Mouse (Mus musculus) brain, adult 2 months (tissue): ENCODE measurements at regions not wholly inside any gene's neighbourhood (a gene's known extent, or its start where the extent isn't known, plus 50 kb on each side); places are given as distances from the start of the nearest gene placed in this dataset.

ENCODE experiments used
- DNase-seq: peaks from one replicate; pipeline ENCODE4 v3.0.0; 2011; ENCODE audit warnings: low read depth, low spot score

DNA sequence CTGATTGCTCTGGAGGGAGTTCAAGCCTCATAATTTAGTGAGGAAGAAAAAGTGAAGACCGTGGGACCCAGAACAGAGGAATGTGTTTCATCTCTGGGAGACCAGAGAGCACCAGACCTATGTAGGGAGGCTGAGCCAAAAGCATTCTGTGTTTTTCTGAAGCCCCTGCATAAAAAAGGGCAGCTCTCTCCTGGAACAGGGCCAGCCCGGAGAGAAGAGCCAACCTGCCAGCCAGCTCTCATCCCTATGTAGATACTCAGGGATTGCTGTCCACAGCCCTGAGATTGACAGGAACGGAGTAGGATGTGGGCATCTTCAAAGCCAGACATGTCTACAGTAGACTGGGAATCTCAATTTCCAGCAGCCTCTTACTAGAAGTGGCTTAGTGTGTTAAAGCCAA, 168.0 kb upstream of the Sall1 start:
- no peak for DNase-seq

DNA sequence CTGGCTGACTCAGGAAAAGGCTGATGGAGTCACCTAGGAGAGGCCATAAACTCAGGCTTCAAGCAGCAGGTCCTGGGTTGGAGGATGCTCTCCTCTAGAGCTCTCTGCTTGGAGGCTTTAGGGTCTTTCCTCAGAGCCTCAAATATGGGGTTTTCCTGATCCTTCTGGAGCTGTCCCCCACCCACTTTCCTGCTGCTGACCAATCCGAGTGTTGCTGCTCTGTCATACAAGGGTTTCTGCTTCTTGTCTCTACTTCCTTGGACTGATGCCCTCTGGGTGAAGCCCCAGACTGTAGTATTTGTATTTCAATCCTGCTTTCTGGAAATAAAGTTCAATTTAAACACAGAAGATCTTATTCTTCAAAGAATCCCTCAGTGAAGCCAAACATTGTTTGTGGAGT, 166.7 kb upstream of the Sall1 start:
- DNase-seq, result no peak

DNA sequence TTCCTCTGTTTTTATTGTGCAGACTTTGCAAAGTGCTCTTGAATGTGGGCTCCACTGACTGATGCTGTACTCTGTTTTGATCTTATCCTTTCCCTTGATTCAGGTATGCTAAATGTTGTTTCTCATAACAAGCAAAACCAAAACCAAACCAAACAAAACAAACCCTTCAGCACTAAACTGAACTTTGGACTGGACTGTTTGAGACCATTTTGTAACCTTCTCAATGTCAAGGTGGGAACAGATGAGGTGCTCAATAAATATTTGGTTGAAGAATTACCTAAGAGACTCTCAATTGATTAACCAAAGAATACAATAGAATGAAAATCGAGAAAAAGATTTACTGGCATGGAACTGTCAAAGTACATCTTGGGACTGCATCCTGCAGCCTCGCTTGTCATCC, 163.9 kb upstream of the Sall1 start:
- DNase-seq, result no peak

DNA sequence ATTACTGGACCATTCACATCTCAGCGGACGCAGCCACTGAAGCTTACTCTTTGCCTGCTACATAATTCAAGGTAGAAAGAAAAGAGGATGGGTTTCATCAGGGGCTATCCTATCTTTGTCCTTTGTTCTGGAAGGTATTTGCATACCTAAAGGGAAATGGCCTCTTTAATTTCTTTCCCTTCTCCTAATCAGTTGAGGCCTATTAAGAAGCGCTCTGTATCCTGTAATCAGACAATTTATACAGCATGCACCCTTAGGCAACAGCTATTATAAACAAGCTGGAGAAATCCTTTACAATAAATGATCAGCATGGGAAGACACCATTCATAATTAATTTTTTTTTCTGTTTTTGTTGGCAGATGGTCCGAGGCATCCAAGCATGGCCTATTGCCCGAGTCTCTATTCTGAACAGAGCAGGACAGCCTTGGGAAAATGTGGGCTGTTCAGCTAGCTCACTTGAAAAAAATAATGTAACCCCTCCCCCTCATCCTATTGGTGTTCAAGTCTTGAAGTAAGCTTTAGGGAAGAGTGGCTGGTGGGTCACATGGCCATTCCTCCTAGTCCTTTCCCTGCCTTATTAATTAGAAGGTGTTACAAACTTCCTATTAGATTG, 158.6 kb upstream of the Sall1 start:
- no peak for DNase-seq

DNA sequence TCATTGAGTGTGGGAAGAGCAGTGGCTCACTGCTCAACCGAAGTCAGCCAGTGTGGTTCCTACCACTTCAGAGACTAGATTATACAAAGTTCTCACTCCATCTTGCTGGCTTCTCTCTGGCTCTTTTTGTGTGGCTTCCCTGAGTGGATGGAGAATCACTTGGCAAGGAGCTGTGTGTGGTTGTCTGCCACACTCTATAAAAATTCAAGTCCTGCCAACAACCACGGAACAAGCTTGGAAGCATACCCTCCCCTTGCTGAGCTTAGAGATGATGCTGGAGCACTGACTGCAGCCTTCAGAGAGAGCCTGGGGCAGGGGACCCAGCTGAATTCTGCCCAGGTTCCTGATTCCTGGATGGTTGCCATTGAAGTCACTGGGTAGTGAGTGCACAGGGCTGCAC, 156.3 kb upstream of the Sall1 start:
- peak; percentile 63 for DNase-seq

DNA sequence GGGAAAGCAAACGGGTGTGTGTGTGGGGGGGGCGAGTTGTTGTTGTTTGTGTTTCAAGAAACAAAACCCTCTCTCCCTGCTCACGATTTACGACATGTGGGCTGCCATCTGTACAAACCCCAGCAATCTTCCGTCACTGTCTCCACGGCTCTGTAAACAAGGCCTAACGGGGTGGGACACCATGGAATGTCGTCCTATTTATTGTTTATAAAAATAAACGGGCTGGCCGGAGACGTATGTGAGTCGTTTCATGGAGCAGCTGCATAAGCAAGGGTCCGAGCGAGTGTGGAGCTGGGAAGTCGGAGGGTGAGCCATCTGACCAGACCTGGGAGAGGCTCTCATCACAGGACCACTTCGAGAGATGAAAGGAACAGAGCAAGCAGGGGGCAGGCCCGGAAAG, 141.4 kb upstream of the Sall1 start:
- no peak for DNase-seq

DNA sequence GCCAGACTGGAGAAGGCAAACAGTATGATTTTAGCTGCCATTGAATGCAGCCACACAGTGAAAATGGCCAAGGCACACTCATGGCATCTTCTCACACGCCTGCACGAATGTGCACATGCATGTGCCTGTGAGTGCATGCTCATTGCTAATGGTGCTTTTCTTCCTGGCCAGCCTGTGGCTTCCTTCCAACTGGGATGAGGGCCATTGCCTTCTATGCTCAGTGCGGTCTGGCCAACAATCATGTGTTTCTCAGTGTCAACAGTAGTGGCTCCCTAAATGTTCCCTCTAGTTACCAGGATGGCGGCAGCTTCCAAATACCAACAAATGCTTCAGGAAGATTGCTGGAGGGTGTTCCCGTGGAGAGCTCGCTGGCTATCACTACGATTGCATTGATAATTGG, 131.7 kb upstream of the Sall1 start:
- peak; percentile 14 for DNase-seq

DNA sequence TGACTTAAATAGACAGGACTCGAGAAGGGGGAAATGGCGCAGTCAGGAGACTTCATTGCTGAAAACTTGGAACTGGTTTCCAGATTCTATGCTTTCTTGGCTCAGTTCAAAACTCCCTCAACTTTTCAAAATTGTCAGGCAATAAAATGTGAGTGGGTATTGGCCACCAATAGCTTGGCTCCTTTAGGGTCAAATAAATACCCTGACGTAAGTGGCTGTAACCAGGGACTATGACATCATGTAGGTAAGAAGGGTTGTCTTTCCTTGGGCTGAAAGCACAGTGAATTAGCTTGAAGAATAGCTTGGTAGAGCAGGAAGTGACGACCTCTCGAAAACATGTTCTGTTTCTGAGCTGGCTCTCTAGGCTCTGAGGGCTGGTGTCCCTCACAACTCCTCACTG, 127.6 kb upstream of the Sall1 start:
- DNase-seq, result no peak

DNA sequence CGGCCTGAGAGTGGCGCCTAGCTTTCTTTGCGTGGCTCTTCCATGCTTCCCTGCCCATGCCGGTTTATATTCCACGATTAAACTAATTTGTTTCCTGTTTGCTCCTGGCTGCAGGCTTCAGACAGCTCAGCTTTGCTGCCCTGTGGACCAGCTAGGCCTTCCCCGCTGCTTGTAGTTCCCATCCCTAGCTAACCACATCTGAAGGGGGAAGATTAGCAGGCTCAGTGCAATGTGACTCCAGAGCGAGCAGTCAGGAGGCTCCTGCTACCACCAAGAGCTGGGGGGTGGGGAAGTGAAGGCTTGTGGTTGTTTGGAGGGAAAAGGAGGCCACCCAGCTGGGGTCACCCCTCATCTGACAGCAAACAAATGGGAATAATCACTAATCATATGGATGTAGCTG, 125.5 kb upstream of the Sall1 start:
- no peak for DNase-seq

DNA sequence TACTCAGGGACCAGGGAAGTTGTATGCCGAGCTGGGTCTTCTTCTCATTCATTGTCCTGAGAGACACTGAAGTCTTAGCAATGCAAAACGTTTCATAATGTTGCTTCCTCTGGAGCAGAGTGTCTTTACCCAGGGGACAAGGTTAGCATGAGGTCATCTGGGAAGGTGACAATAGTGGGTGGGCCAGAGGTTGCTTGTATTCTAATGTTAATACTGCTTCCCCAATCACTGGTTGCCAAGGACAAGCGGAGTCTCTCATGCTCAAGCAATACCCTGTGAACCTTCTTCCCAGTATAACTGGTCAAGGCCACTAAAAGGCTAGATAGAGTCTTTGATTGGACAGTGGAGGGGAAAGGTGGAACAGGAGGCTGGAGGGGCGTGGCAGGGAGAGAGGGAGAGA, 123.1 kb upstream of the Sall1 start:
- DNase-seq, result no peak

DNA sequence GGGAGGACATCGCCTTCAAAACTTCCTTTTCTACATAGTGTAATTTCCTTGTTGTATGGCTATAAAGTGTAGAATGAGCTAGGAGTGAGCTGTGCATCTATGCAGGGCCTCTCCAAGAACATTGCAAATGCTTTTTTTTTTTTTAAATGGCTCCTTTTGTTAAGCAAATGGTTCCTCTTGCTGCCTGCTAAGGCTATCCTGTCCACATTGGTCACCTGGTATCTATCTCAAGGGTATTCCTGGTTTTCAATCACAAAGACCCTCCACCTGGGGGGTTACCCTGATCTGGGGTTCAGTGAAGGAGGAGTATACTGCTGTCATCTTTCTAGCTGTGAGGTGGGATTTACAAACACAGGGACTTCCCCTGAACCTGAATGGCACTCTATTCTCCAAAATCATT, 112.9 kb upstream of the Sall1 start:
- no peak for DNase-seq

DNA sequence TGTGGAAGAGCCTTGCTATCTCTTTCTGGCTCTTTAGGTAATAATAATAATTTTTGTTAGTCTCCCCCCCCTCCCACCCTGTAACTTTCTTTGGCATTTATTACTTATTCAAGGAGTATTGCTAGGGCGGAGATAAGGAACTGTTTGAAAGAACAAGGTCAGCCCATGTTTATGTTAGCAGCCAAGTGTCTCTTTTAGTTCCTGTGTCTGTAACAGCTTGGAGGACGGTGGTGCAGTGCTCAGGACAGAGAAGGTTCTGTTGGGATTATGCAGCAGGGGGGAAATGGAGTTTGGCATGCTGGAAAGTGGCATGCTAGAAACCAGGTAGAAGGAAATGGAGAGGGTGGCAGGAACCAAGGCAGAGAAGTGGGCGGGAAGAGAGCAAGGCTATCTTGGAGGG, 109.6 kb upstream of the Sall1 start:
- no peak for DNase-seq

DNA sequence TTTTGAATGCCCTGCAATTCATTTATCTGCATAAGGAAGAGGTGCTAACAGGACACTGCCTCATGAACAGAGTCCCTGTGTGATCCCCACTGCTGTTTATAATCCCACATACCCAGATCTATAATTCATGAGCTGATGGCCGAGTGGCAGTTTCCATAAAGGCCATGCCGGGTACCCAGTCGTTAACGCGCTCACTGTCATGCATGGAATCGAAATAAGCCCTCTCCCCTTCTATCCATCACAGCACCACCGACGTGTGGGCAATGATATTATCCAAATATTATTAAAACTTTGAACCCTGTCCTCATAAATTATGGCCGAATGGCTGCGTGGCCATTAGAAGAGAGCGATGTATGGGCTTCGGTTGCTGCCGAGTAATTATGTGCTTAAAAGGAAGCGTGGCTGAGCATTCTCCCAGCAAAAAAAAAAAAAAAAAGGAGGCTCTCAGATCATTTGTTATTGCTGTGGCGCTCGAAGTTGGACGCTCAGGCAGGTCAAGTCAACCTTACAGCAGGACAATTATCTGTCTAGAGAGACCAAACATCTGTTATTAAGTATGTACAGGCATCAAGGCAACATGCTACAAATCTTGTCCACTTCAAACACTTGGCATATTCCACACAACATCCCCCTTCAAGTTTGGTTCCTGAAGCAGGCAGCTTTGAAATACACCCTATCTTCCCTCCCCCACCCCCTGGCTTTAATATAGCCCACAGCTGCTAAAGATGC, 109.1 kb upstream of the Sall1 start:
- no peak for DNase-seq

DNA sequence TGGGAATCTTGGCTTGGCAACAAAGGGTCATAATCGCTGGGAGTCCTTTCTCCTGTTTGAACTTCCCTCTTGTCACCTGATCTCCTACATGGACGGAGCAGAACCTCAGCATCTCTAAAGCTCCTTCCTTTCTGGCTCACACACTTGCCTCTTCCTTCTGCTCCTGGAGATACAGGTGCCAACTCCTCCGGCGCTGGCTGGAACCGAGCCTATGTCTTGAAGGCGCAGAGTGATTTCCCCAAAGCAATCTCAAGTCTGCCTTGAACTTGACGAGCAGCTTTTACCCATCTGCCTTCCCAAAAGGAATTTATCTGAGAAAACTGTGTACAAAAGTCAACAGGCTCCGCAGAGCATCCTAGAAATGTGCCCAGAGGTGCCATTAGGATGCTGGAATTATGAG, 108.4 kb upstream of the Sall1 start:
- no peak for DNase-seq

DNA sequence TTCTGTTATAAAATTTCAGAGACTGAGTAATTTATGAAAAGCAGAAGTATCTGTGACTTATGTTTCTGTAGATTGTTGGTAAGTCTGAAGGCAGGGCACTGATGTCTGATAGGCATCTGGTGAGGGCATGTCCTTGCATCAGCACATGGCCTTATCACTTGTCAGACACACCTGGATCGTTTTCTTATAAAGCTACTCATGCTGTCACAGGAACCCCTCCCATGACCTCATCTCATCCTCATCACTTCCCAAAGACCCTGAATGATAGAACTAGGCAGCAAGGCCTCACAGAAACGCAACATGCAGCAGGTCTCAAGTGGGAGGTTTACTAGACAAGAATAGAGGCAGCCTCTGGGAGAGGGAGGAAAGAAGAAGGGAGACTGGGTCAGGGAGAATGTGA, 107.0 kb upstream of the Sall1 start:
- no peak for DNase-seq

DNA sequence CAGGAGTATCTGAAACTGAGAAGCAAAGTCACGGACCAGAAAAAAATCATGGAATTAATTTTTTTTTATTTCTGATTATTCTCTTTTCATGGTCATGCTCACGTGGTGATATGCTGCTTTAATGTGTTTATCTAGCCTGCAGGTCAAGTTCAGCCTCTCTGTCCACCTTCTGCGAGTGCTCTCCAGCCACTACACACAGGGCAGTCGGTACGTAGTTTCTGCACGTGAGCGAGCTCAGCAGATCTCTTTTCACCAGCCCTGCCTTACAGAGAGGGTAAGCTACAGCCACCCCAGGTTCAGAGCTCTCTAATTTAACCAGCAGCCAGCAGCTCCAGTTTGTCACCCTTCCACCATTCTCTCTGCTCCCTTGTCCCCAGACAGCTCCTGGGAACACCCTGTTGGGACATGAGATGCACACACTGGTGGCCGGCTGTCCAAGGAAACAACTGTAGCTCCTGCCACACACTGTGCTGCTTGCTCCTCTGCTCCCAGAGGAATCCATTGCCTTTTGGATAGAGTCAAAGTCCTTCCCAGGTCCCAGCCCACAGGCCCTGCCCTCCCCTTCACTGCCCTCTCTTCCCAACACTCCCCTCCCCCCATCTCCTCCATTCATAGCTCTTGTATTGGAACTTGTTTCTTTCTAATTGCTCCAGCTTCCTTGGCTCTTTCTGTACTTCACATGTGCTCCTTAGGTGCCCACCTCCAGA, 97.7 kb upstream of the Sall1 start:
- no peak for DNase-seq

DNA sequence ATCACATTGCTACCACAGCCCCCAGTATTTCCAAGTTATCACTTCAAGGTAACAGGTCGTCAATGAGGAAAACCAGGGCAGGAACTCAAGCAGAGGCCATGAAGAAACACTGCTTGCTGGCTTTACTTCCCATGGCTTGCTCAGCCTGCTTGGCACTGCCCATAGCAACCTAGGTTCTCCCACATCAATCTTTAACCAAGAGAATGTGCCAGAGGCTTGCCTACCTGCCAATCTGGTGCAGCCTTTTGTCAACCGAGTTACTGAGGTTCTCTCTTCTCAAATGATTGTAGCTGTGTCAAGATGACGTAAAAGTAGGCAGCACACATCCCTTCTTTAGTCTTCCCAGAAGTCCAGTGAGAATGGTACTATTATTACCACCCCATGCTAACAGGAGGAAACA, 95.9 kb upstream of the Sall1 start:
- no peak for DNase-seq

DNA sequence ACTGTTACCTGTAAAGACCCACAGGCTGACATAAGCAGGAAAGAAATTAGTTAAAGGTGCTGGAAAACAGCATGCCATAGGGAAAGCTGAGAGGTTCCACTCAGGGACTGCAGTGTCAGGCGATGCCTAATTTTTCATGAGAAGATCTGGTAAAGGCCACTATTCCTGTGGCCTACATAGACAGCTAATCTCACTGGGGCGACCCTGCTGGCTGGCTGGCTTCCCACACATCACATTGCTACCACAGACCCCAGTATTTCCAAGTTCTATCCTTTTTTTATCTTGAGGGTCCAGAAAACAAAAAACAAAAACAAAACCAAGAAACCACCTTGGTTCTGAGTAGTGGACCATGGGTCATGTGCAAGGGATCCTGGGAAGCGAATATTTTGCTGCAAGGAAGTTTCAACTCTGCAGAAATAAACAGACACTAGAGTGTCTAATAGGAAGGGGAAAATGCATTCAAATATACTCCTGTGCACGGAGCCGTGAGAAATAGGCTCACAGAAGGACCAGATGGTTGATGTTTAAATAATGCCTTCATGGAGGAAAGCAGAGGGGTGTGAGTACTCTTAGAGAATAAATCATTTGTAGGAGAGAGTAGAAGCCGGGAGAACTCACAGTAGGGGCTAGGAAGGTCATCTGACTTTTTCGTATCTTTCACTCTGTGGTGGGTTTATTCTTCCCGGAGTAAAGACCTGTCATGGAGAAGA, 94.6 kb upstream of the Sall1 start:
- no peak for DNase-seq

DNA sequence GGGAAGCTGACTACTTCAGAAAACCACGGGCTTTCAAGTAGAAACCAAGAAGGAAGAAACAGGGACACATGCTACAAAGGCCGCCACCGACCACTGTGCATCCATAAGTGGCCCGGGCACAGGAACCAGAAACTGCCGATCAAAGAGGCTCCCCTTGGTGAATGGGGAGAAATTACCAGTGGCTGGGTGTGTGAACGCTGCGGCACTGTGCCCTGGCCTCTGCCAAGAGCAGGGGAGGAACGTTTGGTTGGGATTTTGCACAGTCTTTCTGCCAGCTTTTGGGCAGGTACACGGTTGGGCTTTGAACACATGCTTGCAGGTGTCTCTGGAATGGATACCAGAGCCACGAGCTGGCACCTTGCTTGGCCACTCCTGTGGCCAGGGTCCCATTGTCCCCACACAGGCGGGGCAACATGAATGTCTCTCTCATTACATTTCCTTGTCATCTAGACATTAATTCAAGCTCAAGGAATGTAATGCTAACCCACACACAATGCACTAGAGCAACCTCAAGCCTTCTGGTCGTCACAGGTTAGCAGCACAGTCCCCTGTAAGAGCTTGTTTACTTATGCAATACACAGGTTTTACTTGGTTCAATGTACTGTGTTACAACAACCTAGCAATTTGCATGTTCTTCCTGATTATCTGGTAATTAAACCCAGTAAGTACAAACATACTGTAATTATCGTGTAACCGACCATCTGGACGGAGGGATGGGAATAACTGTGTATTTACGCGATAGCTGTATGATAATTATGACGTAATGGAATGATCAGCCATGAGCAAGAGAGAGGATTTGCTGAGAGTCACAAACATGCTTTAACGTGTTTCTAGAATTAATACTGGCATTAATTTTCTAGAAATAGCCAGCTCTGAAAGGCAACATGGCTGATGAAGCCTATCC, 90.9 kb upstream of the Sall1 start:
- peak; percentile 43 for DNase-seq

DNA sequence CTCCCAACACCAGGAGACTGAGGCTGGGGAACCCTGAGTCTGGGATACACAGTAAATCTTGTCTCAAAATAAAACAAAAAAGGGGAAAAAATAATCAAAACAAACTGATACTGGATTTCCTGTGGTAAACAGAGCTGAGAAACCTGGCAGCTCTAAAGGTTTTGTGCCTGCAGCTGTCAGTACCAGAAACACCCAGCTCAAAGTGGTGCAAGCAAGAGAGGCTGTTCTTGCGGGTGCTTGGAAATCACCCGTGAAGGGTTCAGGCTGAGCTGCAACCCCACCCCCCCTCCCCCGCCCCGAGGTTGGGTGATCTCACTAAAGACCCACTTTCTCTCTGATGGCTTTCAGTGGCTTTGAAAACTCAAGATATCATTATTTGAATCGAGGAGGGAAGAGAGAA, 90.1 kb upstream of the Sall1 start:
- peak; percentile 9 for DNase-seq

DNA sequence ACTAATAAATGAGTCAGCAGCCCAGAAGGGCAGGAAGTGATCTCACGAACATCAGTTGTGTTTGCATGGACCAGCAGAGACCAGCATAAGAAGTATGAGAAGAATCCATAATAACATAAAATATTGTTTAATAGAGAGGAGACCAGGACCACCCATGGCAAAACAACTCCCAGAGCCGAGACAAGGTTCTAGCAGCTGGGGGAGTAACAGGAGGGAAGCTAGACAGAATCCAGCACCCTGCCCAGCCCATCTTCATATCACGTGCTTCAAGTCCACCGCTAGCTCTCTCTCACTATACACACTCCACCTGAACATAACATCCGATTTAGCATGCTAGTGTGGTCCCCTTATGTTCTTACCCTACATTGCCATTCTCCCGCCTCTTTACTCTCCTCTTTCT, 77.1 kb upstream of the Sall1 start:
- DNase-seq, result no peak
